Mouse (Mus musculus) Patski (cell line): Measurements from ENCODE around the gene Fra10ac1. TPM values are rescaled to one million over a fixed set of nuclear protein-coding genes. Genes with fewer than 3 reads are reported as not detected.

ENCODE experiments used
- ATAC-seq: fragments of 100-300 bp; one replicate; pipeline ENCODE4 v1.8.0; 2021
- CTCF ChIA-PET: fragments of 350-600 bp; sonication (Branson Sonifier 250); formaldehyde crosslinking; loops from one replicate; lab custom pipeline; 2022; ENCODE audit warnings: inconsistent platforms; lab: Charles Lee
- POLR2A ChIA-PET: fragments of 350-600 bp; sonication (Branson Sonifier 250); formaldehyde crosslinking; loops from one replicate; lab custom pipeline; 2022; ENCODE audit warnings: antibody characterized with exemption, inconsistent platforms; lab: Charles Lee
- DNase-seq: peaks from one replicate; pipeline ENCODE4 v3.0.0-alpha.2; 2011; ENCODE audit warnings: low read depth, low spot score
- H3K27me3 ChIP-seq: fragments of 371-371 bp; one replicate; pipeline ENCODE4 v1.5.1; 2021
- CTCF ChIP-seq: fragments of 100-300 bp; IDR thresholded peaks from one replicate; pipeline ENCODE4 v1.5.1; 2021
- in situ Hi-C: fragments of 300-500 bp; cut with MboI; formaldehyde crosslinking; loops from 3 replicates; pipeline ENCODE4 v1.11.1; 2018; ENCODE audit warnings: low pct_unique_long_range_greater_than_20kb, mixed read lengths
- polyA plus RNA-seq: library from polyadenylated mRNA; unstranded; gene quantifications from one replicate; pipeline ENCODE4 v1.2.3, GENCODE M21; 2021

Fra10ac1 gene
- polyA plus RNA-seq, 1 experiment from 2014 or later: 20.4 TPM

- in situ Hi-C loops: loop anchor here (5.0 to 10.0 kb wide), 3 partner anchors 96 to 516 kb away; no protein-coding TSS in a partner anchor
- CTCF ChIA-PET: interaction anchor here (1.0 to 1.3 kb wide), 6 partner anchors 24 to 94 kb away, joined by 3 to 5 read pairs (median 3); no protein-coding TSS in a partner anchor
- H3K27me3 ChIP-seq: peaks cover 60% of the 10 kb centered on the region
- POLR2A ChIA-PET: no interaction called here
- ATAC-seq (no peak), DNase-seq (no peak)
- no peak for TF ChIP-seq CTCF
Measured at GRCm38 (mm10) chr19:38258651-38259065, 34.7 kb upstream of the Fra10ac1 start.

GRCm38 (mm10) chr19:38253796-38254195 lies 29.8 kb upstream of the Fra10ac1 start:
- in situ Hi-C loops: loop anchor here (10.0 kb wide), 2 partner anchors 101 to 521 kb away; no protein-coding TSS in a partner anchor
- ChIA-PET POLR2A (interaction anchor here (0.5 kb wide), 1 partner anchor 30 kb away, joined by 3 read pairs; no protein-coding TSS in a partner anchor), CTCF (interaction anchor here (0.8 to 4.5 kb wide), 25 partner anchors 9 to 181 kb away, joined by 3 to 32 read pairs (median 4); partner anchors contain the start of gene Lgi1)
- peaks cover 69% of the 10 kb centered on the region for H3K27me3 ChIP-seq
- peak; percentile 7 for DNase-seq
- peak; percentile 69 for ATAC-seq
- peak; percentile 90 for TF ChIP-seq CTCF

- peaks cover 67% of the 10 kb centered on the region for H3K27me3 ChIP-seq
- ChIA-PET CTCF (no interaction called here), POLR2A (no interaction called here)
- DNase-seq: no peak
- no peak for TF ChIP-seq CTCF
- ATAC-seq: no peak
- in situ Hi-C loops: loop anchor here (10.0 kb wide), 2 partner anchors 105 to 525 kb away; no protein-coding TSS in a partner anchor
Measured at GRCm38 (mm10) chr19:38249627-38250026, 25.7 kb upstream of the Fra10ac1 start.

GRCm38 (mm10) chr19:38246177-38246622 lies 22.2 kb upstream of the Fra10ac1 start:
- in situ Hi-C loops: no loop called here
- CTCF ChIA-PET: interaction anchor here (1.3 to 1.4 kb wide), 2 partner anchors 14 to 106 kb away, joined by 3 to 4 read pairs; no protein-coding TSS in a partner anchor
- TF ChIP-seq CTCF: no peak
- POLR2A ChIA-PET: no interaction called here
- ATAC-seq: no peak
- H3K27me3 ChIP-seq: peaks cover 58% of the 10 kb centered on the region
- no peak for DNase-seq

- H3K27me3 ChIP-seq: peaks cover 58% of the 10 kb centered on the region
- no peak for TF ChIP-seq CTCF
- in situ Hi-C loops: no loop called here
- CTCF ChIA-PET: interaction anchor here (1.3 to 1.4 kb wide), 3 partner anchors 8 to 107 kb away, joined by 3 to 5 read pairs (median 4); no protein-coding TSS in a partner anchor
- POLR2A ChIA-PET: interaction anchor here (0.7 kb wide), 1 partner anchor 78 kb away, joined by 3 read pairs; no protein-coding TSS in a partner anchor
- DNase-seq: no peak
- no peak for ATAC-seq
Measured at GRCm38 (mm10) chr19:38245361-38246176, 21.6 kb upstream of the Fra10ac1 start.

- peaks cover 54% of the 10 kb centered on the region for H3K27me3 ChIP-seq
- ChIA-PET CTCF (interaction anchor here (1.3 to 1.4 kb wide), 3 partner anchors 9 to 107 kb away, joined by 3 to 5 read pairs (median 4); no protein-coding TSS in a partner anchor), POLR2A (interaction anchor here (0.7 kb wide), 1 partner anchor 79 kb away, joined by 3 read pairs; no protein-coding TSS in a partner anchor)
- no peak for TF ChIP-seq CTCF
- ATAC-seq (no peak), DNase-seq (no peak)
- in situ Hi-C loops: no loop called here
Measured at GRCm38 (mm10) chr19:38244748-38245147, 20.8 kb upstream of the Fra10ac1 start.

GRCm38 (mm10) chr19:38242314-38242852 lies 18.4 kb upstream of the Fra10ac1 start:
- DNase-seq (no peak), ATAC-seq (no peak)
- TF ChIP-seq CTCF: no peak
- H3K27me3 ChIP-seq: peaks cover 39% of the 10 kb centered on the region
- POLR2A ChIA-PET: no interaction called here
- in situ Hi-C loops: no loop called here
- CTCF ChIA-PET: interaction anchor here (1.6 kb wide), 1 partner anchor 12 kb away, joined by 4 read pairs; no protein-coding TSS in a partner anchor

GRCm38 (mm10) chr19:38238213-38238951 lies 14.4 kb upstream of the Fra10ac1 start:
- ATAC-seq: no peak
- H3K27me3 ChIP-seq: peaks cover 29% of the 10 kb centered on the region
- in situ Hi-C loops: no loop called here
- no peak for DNase-seq
- CTCF ChIA-PET: interaction anchor here (1.3 to 1.4 kb wide), 2 partner anchors 10 to 15 kb away, joined by 3 to 4 read pairs; no protein-coding TSS in a partner anchor
- TF ChIP-seq CTCF: no peak
- POLR2A ChIA-PET: interaction anchor here (0.7 kb wide), 1 partner anchor 136 kb away, joined by 4 read pairs; no protein-coding TSS in a partner anchor

GRCm38 (mm10) chr19:38237834-38238212 lies 13.9 kb upstream of the Fra10ac1 start:
- in situ Hi-C loops: no loop called here
- no peak for TF ChIP-seq CTCF
- DNase-seq: no peak
- CTCF ChIA-PET: interaction anchor here (1.4 kb wide), 1 partner anchor 16 kb away, joined by 4 read pairs; no protein-coding TSS in a partner anchor
- H3K27me3 ChIP-seq: peaks cover 30% of the 10 kb centered on the region
- ATAC-seq: no peak
- POLR2A ChIA-PET: interaction anchor here (0.6 kb wide), 1 partner anchor 117 kb away, joined by 5 read pairs; no protein-coding TSS in a partner anchor
